Mouse (Mus musculus) kidney, embryonic 14.5 days (tissue): ENCODE data around the gene Abat. TPM values are rescaled to one million over a fixed set of nuclear protein-coding genes. Genes with fewer than 3 reads are reported as not detected.
"Not testable (repeated sequence)": the region's sequence is repeated elsewhere in the genome, so short reads cannot be mapped to it uniquely, and the experiment has no call there.

Source experiments
- ATAC-seq: fragments of 200-750 bp; cut with Nextera tagmentation; 2 replicates; pipeline ENCODE4 v1.8.0; 2017; ENCODE audit warnings: moderate number of reproducible peaks, mild to moderate bottlenecking, moderate TSS enrichment, moderate library complexity; ENCODE audit not compliant: low FRiP score, low TSS enrichment
- H3K27ac ChIP-seq: fragments of 300-500 bp; sonication (generic); 2 replicates; pipeline ENCODE4 v1.5.1; 2014; ENCODE audit warnings: low read depth, mild to moderate bottlenecking, low read length, moderate library complexity, mixed read lengths
- H3K27me3 ChIP-seq: fragments of 300-500 bp; sonication (generic); 2 replicates; pipeline ENCODE4 v1.6.1; 2014; ENCODE audit warnings: mild to moderate bottlenecking, low read length; ENCODE audit not compliant: control insufficient read depth, insufficient read depth
- H3K36me3 ChIP-seq: fragments of 300-500 bp; sonication (generic); 2 replicates; pipeline ENCODE4 v1.6.1; 2014; ENCODE audit warnings: low read length, mixed read lengths; ENCODE audit not compliant: control insufficient read depth, insufficient read depth
- H3K4me1 ChIP-seq: fragments of 300-500 bp; sonication (generic); 2 replicates; pipeline ENCODE4 v1.6.1; 2014; ENCODE audit warnings: low read length, mixed read lengths; ENCODE audit not compliant: control insufficient read depth, insufficient read depth
- H3K4me2 ChIP-seq: fragments of 300-500 bp; sonication (generic); replicated peaks from 2 replicates; pipeline ENCODE4 v1.6.1; 2014; ENCODE audit warnings: low read depth, mild to moderate bottlenecking, low read length
- H3K4me3 ChIP-seq: fragments of 300-500 bp; sonication (generic); 2 replicates; pipeline ENCODE4 v1.5.1; 2014; ENCODE audit warnings: mild to moderate bottlenecking, low read length
- H3K9ac ChIP-seq: fragments of 300-500 bp; sonication (generic); 2 replicates; pipeline ENCODE4 v1.6.1; 2014; ENCODE audit warnings: low read depth, mild to moderate bottlenecking, low read length, moderate library complexity
- H3K9me3 ChIP-seq: fragments of 300-500 bp; sonication (generic); 2 replicates; pipeline ENCODE4 v1.6.1; 2016; ENCODE audit warnings: low read length; ENCODE audit not compliant: control insufficient read depth
- WGBS: fragments of 180-500 bp; shearing (Covaris S2); extraction: QIAGEN DNeasy Blood & Tissue Kit; methylation state at CpG from one replicate; pipeline ENCODE4 v1.1.7; 2014; 5-methylcytosine and 5-hydroxymethylcytosine counted together
- polyA plus RNA-seq: library from polyadenylated mRNA; unstranded; fragments of >200 nt; fragmentation: Nextera tagmentation; extraction: Ambion mirVana; gene quantifications from 2 replicates; pipeline ENCODE4 v1.2.1, GENCODE M21; 2014

Abat gene
- polyA plus RNA-seq, 1 experiment from 2014 or later: 27.2 TPM

- 74% methylated on average over 3 of the region's 3 CpGs for WGBS
- H3K9me3 ChIP-seq, H3K4me2 ChIP-seq, H3K36me3 ChIP-seq, H3K27ac ChIP-seq, H3K4me1 ChIP-seq, H3K9ac ChIP-seq, H3K4me3 ChIP-seq, ATAC-seq, H3K27me3 ChIP-seq: not testable (repeated sequence)
Measured at GRCm38 (mm10) chr16:8562827-8563226, 49.6 kb downstream of the Abat start.

- WGBS: 84% methylated on average over 2 of the region's 2 CpGs
Measured at GRCm38 (mm10) chr16:8564836-8565235, 51.6 kb downstream of the Abat start.

GRCm38 (mm10) chr16:8565539-8565938 lies 52.3 kb downstream of the Abat start:
- ATAC-seq: no peak
- H3K9me3 ChIP-seq: no peaks in the 10 kb centered on the region
- no peaks in the 10 kb centered on the region for H3K4me1 ChIP-seq
- no peak overlapping the region for H3K9ac ChIP-seq
- no peaks in the 10 kb centered on the region for H3K36me3 ChIP-seq
- H3K27me3 ChIP-seq: no peaks in the 10 kb centered on the region
- 82% methylated on average over 2 of the region's 2 CpGs for WGBS
- H3K4me2 ChIP-seq: no peak overlapping the region
- H3K27ac ChIP-seq: no peak overlapping the region
- no peak overlapping the region for H3K4me3 ChIP-seq

More at GRCm38 (mm10) chr16:8564836-8565235, 51.6 kb downstream of the Abat start:
- Histone ChIP-seq H3K4me3 (no peak overlapping the region), H3K27ac (no peak overlapping the region), H3K4me2 (no peak overlapping the region), H3K36me3 (no peaks in the 10 kb centered on the region), H3K9me3 (peaks cover 5% of the 10 kb centered on the region; the same call in 1 of the 2 replicates), H3K4me1 (no peaks in the 10 kb centered on the region), H3K27me3 (no peaks in the 10 kb centered on the region), H3K9ac (no peak overlapping the region)
- ATAC-seq: no peak

- H3K9ac ChIP-seq: no peak overlapping the region
- 25% methylated on average over 3 of the region's 3 CpGs for WGBS
- H3K9me3 ChIP-seq: no peaks in the 10 kb centered on the region
- H3K4me1 ChIP-seq: no peaks in the 10 kb centered on the region
- H3K4me2 ChIP-seq: no peak overlapping the region
- no peak for ATAC-seq
- H3K36me3 ChIP-seq: no peaks in the 10 kb centered on the region
- no peak overlapping the region for H3K4me3 ChIP-seq
- no peak overlapping the region for H3K27ac ChIP-seq
- H3K27me3 ChIP-seq: no peaks in the 10 kb centered on the region
Measured at GRCm38 (mm10) chr16:8566115-8566711, 53.0 kb downstream of the Abat start.

GRCm38 (mm10) chr16:8568881-8569280 lies 55.7 kb downstream of the Abat start:
- no peaks in the 10 kb centered on the region for H3K36me3 ChIP-seq
- no peak for ATAC-seq
- H3K9me3 ChIP-seq: no peaks in the 10 kb centered on the region
- H3K9ac ChIP-seq: no peak overlapping the region
- no peak overlapping the region for H3K4me3 ChIP-seq
- no peak overlapping the region for H3K27ac ChIP-seq
- H3K4me1 ChIP-seq: no peaks in the 10 kb centered on the region
- no peak overlapping the region for H3K4me2 ChIP-seq
- WGBS: 89% methylated on average over 7 of the region's 7 CpGs
- H3K27me3 ChIP-seq: no peaks in the 10 kb centered on the region

GRCm38 (mm10) chr16:8570336-8570735 lies 57.1 kb downstream of the Abat start:
- 76% methylated on average over 12 of the region's 12 CpGs for WGBS
- H3K36me3 ChIP-seq: no peaks in the 10 kb centered on the region; the same call in 1 of the 2 replicates
- H3K27me3 ChIP-seq: no peaks in the 10 kb centered on the region
- no peak for ATAC-seq
- H3K9me3 ChIP-seq: no peaks in the 10 kb centered on the region
- H3K9ac ChIP-seq: no peak overlapping the region
- no peak overlapping the region for H3K27ac ChIP-seq
- H3K4me2 ChIP-seq: no peak overlapping the region
- no peak overlapping the region for H3K4me3 ChIP-seq
- no peaks in the 10 kb centered on the region for H3K4me1 ChIP-seq

GRCm38 (mm10) chr16:8570901-8571615 lies 57.8 kb downstream of the Abat start:
- no peak overlapping the region for H3K4me2 ChIP-seq
- no peaks in the 10 kb centered on the region; the same call in 1 of the 2 replicates for H3K36me3 ChIP-seq
- no peaks in the 10 kb centered on the region for H3K4me1 ChIP-seq
- no peaks in the 10 kb centered on the region for H3K9me3 ChIP-seq
- no peak overlapping the region for H3K27ac ChIP-seq
- WGBS: 72% methylated on average over 11 of the region's 11 CpGs
- no peak overlapping the region for H3K4me3 ChIP-seq
- no peak for ATAC-seq
- no peak overlapping the region for H3K9ac ChIP-seq
- H3K27me3 ChIP-seq: no peaks in the 10 kb centered on the region

- no peaks in the 10 kb centered on the region for H3K4me1 ChIP-seq
- no peak for ATAC-seq
- H3K9me3 ChIP-seq: no peaks in the 10 kb centered on the region
- H3K9ac ChIP-seq: no peak overlapping the region
- WGBS: 91% methylated on average over 4 of the region's 4 CpGs
- no peaks in the 10 kb centered on the region for H3K27me3 ChIP-seq
- no peak overlapping the region for H3K4me2 ChIP-seq
- no peaks in the 10 kb centered on the region; the same call in 1 of the 2 replicates for H3K36me3 ChIP-seq
- no peak overlapping the region for H3K4me3 ChIP-seq
- H3K27ac ChIP-seq: no peak overlapping the region
Measured at GRCm38 (mm10) chr16:8573041-8573440, 59.8 kb downstream of the Abat start.

- 19% methylated on average over 3 of the region's 3 CpGs for whole genome bisulfite sequencing
- no peak overlapping the region for H3K4me2 ChIP-seq
- no peaks in the 10 kb centered on the region for H3K4me1 ChIP-seq
- H3K4me3 ChIP-seq: no peak overlapping the region
- H3K27me3 ChIP-seq: no peaks in the 10 kb centered on the region
- H3K36me3 ChIP-seq: no peaks in the 10 kb centered on the region; the same call in 1 of the 2 replicates
- no peak for ATAC-seq
- no peaks in the 10 kb centered on the region for H3K9me3 ChIP-seq
- H3K9ac ChIP-seq: no peak overlapping the region
- H3K27ac ChIP-seq: no peak overlapping the region
Measured at GRCm38 (mm10) chr16:8573751-8574150, 60.5 kb downstream of the Abat start.
